Mouse (Mus musculus) embryonic fibroblast, embryonic 13.5 days (primary cell): ENCODE data around the gene Cnot6. TPM values are rescaled to one million over a fixed set of nuclear protein-coding genes. Genes with fewer than 3 reads are reported as not detected.
A peak's percentile ranks its signal among the peaks of the same experiment; 100 is the strongest.

Experiments
- H3K27ac ChIP-seq: 2 replicates; pipeline ENCODE4 v1.5.1; 2012; ENCODE audit warnings: low read length, control low read depth, inconsistent platforms; ENCODE audit not compliant: insufficient read depth
- H3K4me1 ChIP-seq: 2 replicates; pipeline ENCODE4 v1.6.1; 2011; ENCODE audit warnings: low read length; ENCODE audit not compliant: control insufficient read depth, insufficient read depth
- H3K4me3 ChIP-seq: 2 replicates; pipeline ENCODE4 v1.5.1; 2011; ENCODE audit warnings: mild to moderate bottlenecking, control low read depth, low read length; ENCODE audit not compliant: insufficient read depth
- CTCF ChIP-seq: IDR thresholded peaks from 2 replicates; pipeline ENCODE4 v1.5.1; 2011; ENCODE audit warnings: mild to moderate bottlenecking, control low read depth, low read length, moderate library complexity, borderline replicate concordance; ENCODE audit not compliant: insufficient read depth
- POLR2A ChIP-seq: IDR thresholded peaks from 2 replicates; pipeline ENCODE4 v1.6.1; 2011; ENCODE audit warnings: low read depth, mild to moderate bottlenecking, control low read depth, low read length, moderate library complexity
- polyA plus RNA-seq: library from polyadenylated mRNA; stranded (reverse); fragments of >200 nt; gene quantifications from 2 replicates; pipeline ENCODE4 v1.2.4, GENCODE M21; 2011; ENCODE audit warnings: low read depth; ENCODE audit not compliant: missing spikeins, insufficient read length

Cnot6 gene
- 66.6 and 94.8 TPM in 2 replicates for polyA plus RNA-seq

DNA sequence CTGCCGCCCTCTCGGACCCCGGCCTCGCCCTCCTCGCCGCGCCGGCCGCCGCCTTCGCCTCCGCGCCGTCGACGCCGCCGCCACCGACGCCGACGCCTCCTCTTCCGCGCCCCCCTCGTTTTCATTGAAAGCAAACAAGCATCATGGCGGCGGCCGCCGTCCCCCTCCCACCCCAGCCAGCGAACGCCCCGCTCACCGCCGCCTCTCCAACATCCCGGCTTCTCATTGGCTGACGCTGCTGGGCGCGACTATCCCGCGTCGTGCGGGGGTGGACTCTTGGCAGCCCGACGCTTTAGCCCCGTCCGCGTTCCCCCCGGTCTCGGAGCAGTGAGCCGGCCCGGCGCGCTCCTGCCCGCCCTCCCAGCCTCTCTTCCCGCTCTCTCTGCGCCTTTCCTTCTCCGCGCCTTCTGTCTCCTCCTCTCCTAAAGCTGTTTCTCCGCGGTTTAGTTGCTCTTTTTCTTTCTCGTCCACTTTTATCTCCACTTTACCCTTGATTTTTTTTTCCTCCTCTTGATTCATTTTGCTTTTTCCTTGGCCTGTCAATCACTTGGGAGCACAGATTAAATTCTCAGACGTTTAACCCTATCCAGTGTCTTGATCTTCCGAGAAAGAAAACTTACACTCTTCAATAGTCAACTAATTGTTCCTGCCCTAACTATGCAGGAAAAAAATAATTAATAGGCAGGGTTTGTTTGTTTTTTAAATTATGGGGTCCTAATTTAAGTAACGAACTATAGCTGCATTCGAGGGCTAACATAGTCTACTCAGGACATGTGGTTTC is at the start of gene Cnot6:
TSS of gene Cnot6 (minus strand) at position 169 of the 781 bp plus-strand sequence.
- Histone ChIP-seq H3K4me3 (peak within 1 kb of the TSS; percentile 81), H3K27ac (peak within 1 kb of the TSS; percentile 81), H3K4me1 (peaks cover 9% of the 10 kb centered on the region; the same call in 1 of the 2 replicates)
- no peak for TF ChIP-seq CTCF
- TF ChIP-seq POLR2A, result peak; percentile 72

DNA sequence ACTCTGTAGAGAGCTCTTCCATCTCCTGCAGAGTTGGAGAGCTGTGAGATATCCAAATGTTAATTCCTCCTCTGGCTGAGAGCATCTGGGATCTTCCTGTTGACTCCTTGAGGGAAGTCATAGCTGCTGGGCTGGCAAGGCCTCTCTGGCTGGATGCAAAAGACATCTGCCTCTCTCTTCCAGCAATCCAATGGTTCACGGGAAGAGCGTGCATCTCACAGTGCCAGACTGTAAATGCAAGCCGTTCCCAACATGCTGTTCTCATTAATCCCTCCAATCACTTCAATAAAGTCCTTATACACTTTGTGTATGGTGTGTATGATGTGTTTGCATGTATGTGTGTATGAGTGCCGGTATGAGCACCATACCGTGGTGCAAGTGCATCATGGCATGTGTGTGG is 48.6 kb upstream of the Cnot6 start:
- TF ChIP-seq POLR2A (no peak), CTCF (no peak)
- peaks cover 4% of the 10 kb centered on the region; the same call in 1 of the 2 replicates for H3K4me1 ChIP-seq
- H3K27ac ChIP-seq, result no peak overlapping the region
- no peak overlapping the region for H3K4me3 ChIP-seq

DNA sequence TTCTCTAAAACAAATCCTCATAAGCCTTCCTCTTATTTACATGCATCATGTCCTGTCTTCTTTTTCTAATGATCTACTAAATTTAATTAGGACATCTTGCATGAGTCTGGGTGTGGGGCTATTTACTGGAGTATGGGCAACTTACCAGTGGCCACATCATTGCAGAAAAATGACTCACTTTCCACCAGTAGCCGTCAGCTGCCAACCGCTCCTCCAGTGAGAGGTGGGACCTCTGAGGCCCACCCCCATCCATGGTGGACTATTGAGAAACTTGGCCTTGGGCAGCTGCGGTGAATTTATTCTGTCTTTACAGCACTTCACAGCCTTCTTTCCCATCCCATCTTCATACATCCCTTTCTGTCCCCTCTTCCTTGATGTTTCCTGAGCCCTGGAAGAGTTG is 45.6 kb upstream of the Cnot6 start:
- Histone ChIP-seq H3K27ac (no peak overlapping the region), H3K4me3 (no peak overlapping the region), H3K4me1 (no peaks in the 10 kb centered on the region; the same call in 1 of the 2 replicates)
- TF ChIP-seq CTCF (no peak), POLR2A (no peak)

DNA sequence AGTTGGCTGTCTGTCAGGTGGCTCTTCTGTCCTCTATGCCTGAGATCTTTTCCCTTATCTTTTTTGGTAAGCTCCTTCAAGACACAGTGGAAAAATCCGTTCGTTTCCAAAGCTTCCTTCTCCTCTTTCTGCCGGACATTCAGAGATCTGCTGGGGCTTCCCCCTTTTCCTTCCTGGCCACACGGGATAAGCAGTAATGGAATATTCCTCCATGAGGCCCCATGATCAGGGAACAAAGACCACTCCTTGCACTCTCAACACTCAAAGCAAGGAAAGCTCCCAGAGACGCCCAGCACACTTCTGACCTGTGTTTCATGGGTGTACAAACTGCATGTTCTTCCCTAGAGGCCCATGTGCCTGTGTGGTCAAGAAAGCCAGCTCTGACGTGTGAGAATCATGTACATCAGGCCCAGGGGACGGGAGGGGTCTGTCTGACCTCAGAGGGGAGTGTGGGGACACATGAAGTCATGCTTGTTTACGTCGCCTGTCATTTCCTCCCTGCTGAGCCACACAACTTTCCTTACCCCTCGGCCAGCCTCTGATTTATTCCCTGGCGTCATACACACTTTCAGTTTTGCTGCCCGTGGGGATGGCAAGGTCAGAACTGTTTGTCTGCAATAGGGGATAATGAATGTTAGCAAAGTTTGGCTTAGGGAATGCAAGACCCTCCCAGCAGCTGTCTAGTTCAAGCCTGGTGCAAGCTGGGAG is 42.6 kb upstream of the Cnot6 start:
- Histone ChIP-seq H3K4me1 (no peaks in the 10 kb centered on the region; the same call in 1 of the 2 replicates), H3K4me3 (no peak overlapping the region), H3K27ac (no peak overlapping the region)
- TF ChIP-seq POLR2A, result no peak
- TF ChIP-seq CTCF, result no peak

DNA sequence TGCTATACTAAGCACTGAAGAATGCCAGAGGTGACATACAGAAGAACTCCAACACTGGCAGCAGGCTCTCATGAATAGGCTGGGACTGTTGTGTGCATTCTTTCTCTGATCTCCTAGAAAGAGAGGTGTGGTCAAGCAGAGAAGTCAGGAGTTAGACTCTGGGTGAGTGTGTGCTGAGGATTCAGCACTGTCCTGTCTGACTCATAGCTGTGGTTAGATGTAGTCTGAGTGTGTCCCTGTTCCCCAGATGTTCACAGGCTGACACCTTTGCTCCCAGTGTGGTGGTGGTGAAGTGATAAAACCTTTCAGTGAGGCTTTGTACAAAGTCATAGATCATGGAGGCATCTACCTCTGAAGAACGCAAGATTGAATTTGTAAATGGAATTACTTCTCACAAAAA is 34.2 kb upstream of the Cnot6 start:
- H3K27ac ChIP-seq, result no peak overlapping the region
- H3K4me3 ChIP-seq, result no peak overlapping the region
- no peaks in the 10 kb centered on the region for H3K4me1 ChIP-seq
- TF ChIP-seq CTCF (no peak), POLR2A (no peak)

DNA sequence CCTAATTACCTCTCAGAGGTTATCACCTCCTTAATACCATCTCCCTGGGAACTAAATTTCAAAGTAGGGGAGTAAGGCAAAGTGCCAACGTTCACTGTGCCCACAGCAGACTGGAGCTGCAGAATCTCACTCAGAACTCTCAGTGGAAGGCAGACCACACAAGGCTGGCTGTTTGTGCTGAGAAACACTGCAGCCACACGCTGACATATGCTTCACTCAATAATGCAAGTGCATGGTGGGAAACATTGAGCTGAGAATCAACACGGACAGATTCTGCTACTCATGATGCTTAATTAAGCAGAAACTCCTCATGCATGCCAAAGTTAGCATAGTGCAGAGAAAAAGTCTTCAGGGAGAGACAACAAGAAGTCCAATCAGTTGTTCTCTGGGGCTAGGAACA is 33.3 kb upstream of the Cnot6 start:
- H3K27ac ChIP-seq, result no peak overlapping the region
- H3K4me1 ChIP-seq, result no peaks in the 10 kb centered on the region
- H3K4me3 ChIP-seq, result no peak overlapping the region
- no peak for TF ChIP-seq POLR2A
- TF ChIP-seq CTCF, result no peak

DNA sequence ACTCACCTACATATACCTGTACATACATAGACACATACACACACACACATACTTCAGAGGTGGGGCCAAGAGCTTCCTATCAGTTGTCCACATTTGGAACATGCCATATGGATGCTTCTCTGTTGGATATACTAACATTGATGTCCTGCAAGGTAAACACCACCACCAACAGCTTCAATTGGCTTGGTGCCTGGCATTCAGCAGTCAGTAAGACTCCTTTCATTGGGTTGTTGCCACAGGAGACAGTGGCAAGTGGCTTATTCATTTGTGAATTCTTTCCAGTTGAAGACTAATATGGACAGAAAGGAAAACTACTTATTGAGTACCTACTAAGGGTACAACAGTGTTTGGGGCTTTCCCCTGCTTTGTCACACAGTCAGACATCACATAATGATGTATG is 32.5 kb upstream of the Cnot6 start:
- Histone ChIP-seq H3K27ac (no peak overlapping the region), H3K4me3 (no peak overlapping the region), H3K4me1 (no peaks in the 10 kb centered on the region)
- TF ChIP-seq CTCF, result no peak
- TF ChIP-seq POLR2A, result no peak

DNA sequence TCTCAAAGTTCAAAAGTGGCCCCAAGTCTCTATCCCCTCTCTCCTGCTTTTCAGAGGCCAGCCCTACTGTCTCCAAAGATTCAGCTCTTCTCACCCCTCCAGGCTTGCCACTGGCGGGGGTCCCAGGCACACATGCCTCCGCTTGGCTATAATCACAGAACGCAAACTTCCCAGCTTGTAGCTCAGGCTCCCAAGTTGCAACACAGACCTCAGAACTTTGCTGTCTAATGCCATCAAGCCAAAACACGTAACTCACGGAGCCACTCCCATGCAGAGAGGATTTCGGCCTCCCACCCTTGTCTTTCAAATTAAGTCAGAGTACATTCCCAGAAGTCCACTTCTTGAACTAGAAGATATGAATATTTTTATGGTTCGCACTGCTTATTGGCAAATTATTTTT is 31.1 kb upstream of the Cnot6 start:
- Histone ChIP-seq H3K27ac (no peak overlapping the region), H3K4me1 (no peaks in the 10 kb centered on the region), H3K4me3 (no peak overlapping the region)
- TF ChIP-seq CTCF, result no peak
- no peak for TF ChIP-seq POLR2A

DNA sequence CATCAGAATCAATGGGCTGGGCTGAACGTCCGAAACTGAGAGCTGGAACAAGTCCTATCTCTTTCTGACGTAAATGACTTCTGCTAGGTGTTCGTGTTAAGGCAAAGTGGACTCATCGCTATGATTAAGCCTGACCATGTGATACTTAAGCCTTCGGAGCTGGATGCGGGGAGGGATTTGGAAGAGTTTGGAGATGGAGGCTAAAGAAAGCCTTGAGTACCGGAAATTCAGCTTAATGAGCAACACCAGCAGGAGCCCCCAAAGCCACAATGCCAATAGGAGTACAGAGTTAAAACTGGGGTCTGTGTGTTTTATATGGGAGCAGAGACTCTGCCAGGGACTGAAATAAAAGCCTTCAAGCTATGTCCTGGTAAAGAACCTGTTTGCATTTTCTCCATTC is 29.7 kb upstream of the Cnot6 start:
- no peaks in the 10 kb centered on the region for H3K4me1 ChIP-seq
- H3K4me3 ChIP-seq, result no peak overlapping the region
- TF ChIP-seq POLR2A, result no peak
- TF ChIP-seq CTCF, result no peak
- no peak overlapping the region for H3K27ac ChIP-seq

DNA sequence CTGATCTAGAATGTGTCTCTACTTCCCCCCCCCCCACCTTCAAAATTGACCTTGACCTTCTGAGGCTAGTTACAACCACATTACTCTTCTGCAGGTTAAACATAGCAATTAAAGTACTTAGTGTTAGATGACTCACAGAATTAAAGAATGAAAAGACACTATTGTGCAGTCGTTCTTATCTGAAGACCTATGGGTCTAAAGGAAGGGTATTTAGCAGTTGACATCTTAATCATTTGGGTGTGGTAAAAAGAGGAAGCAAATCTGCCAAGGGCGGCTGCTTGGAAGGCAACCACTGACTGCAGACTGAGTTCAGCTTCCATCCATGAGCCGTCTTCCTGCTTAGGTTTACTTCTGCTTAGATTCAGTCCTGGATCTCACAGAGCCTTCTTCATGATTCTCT is 27.3 kb upstream of the Cnot6 start:
- H3K4me3 ChIP-seq, result no peak overlapping the region
- no peak for TF ChIP-seq CTCF
- TF ChIP-seq POLR2A, result no peak
- no peak overlapping the region for H3K27ac ChIP-seq
- no peaks in the 10 kb centered on the region for H3K4me1 ChIP-seq
